Mouse (Mus musculus) frontal cortex, postnatal 36 days (tissue): ENCODE measurements around the gene Gm26657.

Experiments
- DNase-seq, 2 experiments: peaks; one replicate each; pipeline ENCODE4 v3.0.0; 2022; ENCODE audit warnings: low spot score in 2 of 2

The Gm26657 gene

DNA sequence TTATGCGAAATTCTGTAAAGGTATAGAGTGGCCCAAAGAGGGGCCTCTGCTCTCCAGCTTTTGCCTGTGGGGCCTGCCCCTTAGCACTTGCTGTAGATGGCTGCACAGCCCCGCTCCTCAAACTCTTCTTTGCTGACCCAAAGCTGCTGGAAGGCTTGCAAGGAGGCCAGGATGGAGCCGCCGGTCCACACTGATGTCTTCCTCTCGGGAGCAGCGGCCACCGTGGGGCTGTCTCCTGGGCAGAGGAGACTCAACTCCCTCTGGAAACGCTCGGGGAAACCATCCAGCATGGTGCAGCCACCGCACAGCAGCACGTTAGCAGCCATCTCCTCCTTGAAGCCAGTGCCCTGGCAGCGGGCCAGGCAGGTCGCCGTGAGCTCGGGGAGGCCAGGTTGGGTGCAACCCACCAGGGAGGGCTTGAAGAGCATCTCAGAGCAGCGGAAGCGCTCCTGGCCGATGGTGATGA lies at the start of gene Gm26657:
Gm26657 (plus strand) TSS at position 51 of the 466 bp plus-strand sequence.
- no peak for DNase-seq

DNA sequence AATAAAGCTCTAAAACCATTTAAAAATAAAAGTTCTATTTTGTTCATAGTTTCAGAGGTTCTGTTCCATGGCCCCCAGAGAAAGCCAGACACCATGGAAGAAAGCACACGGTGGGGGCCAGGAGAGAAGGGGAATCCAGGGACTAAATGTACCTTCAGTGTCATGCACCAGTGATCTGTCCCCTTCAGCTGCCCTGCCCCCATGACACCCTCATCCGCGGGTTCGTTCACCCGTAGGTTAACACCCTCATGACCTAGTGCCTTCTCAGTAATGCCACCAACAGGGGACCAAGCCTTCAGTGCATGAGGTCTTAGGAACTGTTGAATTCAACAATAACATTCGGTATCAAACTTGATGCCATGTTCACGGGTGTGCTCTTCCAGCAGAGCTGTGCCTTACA lies 43.5 kb upstream of the Gm26657 start:
- no peak for DNase-seq

DNA sequence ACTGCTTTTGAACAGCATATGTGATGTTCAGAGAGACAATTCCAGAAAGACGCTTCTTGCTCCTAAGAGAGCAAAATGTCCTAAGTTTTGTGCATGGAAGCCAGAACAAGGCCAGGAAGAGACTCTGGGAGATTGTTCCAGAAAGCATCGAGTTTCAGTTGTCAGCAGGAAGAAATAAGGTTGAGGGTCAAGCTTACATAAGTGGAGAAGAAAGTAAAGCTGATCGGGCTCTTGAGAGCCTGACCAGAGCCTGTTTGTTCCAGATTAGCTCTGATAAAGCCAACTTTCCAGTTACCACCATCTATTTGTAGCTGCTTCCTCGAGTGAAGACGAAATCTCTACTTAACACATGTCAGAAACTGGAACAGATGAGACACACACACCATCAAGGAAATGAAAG lies 41.2 kb upstream of the Gm26657 start:
- no peak for DNase-seq

DNA sequence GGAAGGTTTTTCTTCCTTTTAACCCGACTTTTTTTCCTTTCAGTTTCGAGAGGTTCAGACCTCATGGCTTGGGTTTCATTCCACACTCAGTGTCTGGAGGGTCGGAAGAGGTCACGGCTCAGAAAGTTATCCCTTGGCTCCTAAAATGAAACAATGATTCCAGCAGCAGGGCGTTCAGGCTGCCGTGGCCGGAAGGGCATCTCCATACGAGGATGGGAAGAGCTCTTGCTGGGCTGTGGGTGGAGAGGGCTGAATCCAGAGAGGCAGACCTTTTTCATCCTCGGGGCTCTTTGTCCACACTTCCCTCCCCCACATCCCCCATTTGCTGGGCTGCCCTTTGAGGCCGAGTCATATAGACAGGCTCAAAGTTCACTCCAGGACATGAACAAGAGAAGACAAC lies 37.6 kb upstream of the Gm26657 start:
- DNase-seq: no peak

DNA sequence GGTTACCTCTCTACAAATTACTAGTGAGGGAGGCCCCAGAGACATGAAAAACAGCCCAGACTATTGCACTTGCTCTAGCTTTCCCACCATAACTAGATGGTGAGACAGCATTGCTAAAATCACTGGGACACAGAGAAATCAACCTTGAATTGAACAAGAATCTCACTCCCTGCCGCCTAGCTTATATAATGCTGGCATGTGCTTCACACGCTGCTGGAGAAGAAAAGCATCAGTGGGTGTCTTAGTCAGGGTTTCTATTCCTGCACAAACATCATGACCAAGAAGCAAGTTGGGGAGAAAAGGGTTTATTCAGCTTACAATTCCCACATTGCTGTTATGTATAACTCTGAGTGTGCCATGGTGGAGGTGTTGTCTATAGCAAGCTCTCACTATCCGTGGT lies 26.7 kb upstream of the Gm26657 start:
- peak; percentile 52 to 77 for DNase-seq

DNA sequence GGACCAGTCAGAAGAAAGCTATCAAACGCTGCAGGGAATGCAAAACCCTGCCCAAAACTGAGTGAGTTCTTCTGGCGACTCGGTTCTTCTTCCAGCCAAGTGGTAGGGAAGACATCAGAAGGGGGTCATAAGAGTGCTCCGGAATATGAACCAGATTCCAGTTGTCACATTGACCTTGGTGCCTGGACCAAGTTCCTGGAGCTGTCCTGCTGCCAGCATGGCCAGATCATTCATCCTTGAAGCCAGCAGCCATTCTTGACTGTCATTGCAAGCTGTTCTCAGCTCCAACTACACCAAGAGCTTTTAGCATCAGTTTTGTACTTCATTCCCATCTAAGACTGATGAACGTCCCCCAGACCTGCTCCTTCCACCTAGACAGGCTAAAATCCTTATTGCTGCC lies 23.1 kb upstream of the Gm26657 start:
- DNase-seq: no peak

DNA sequence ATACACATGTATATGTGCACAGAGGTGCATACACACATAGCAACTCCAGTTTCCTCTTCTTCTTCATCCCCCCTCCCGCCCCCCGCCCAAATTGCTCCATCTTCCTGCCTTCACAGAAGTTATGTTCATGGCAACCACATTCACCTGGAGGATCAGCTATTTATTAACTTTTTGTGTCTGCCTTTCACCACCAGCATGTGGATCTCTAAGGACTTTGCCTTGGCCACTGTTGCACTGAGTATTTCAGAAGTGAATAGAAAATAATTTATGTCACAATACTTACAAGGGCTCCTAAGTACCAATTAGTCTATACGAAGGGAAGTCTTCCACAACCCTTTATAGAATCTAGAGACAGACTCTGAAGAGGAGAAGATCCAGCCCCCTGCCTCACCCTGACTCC lies 21.9 kb upstream of the Gm26657 start:
- no peak for DNase-seq

DNA sequence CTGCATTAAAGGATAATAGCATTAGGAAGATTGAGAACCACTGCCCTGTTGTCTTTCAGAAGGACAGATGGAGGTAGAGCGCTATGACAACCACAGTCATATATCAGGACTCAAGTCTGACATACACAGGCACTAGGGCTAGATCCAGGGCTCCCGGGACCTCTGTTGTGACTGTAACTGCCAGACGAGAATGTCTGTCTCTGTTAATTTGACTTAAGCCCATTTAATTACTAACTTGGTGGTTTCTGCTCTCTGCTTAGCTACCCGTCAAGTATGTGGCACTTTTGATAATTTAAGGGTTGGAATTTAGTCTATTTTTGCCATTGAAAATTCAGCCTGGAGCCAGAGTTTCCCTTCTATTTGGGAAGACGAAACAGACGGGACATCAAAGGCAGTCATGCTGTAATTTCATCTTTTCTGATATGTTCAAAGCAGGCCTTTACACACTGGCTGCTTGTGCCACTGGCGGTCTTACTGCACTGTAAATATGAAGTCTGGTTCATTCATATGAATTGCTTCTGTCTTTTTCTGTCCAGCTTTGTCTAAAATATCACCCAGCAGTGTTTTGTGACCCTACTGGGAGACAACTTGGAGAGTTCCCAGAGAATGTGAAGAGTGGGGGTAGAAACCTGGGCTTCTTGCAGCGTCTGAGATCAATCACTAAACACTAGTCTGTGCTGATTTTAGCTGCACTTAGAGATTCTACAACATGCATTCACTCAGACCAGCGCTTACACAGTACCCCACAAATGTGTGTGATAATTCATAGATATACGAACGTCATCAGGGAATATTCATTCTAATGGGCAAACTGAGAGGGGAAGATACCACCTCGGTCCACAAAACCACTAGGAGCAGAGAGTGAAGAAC lies 21.1 kb upstream of the Gm26657 start:
- no peak for DNase-seq

DNA sequence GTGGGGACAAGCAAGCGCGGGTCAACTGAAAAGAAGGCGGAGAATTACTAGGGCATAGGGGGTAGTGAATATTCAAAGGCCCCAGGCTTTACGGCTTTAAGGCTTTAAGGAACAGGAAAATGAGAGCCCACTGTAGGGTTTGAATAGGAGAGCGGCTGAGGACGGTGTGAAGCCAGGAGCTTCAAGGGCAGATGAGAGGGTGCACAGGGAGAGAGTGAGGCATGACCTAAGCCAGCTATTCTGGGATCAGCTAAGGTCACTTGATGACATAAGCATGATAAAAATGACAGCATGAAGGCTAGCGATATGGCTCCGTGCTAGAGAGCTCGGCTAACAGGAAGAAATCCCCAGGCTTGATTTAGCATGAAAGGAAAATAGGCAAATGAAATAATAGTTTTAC lies 20.4 kb upstream of the Gm26657 start:
- DNase-seq: no peak

DNA sequence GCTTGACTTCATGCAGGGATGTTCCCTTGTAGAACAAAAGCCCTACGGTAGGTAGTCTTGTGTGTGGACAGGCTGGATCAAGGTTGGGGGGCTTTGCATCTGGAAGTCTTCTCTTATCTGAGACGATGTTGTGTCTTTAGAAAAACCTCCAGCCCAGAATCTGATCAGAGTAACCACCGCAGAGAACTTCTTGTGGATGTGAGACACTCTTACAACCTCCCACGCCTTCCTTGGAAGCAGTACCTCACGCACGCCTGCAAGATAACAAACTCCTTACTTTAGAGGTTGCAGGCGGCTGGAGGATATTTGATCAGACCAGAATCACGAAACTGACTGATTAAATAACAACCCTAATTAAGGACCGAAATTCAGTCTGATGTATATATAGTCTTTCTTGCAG lies 19.5 kb upstream of the Gm26657 start:
- DNase-seq: peak in 1 of 2 experiments; percentile 37

DNA sequence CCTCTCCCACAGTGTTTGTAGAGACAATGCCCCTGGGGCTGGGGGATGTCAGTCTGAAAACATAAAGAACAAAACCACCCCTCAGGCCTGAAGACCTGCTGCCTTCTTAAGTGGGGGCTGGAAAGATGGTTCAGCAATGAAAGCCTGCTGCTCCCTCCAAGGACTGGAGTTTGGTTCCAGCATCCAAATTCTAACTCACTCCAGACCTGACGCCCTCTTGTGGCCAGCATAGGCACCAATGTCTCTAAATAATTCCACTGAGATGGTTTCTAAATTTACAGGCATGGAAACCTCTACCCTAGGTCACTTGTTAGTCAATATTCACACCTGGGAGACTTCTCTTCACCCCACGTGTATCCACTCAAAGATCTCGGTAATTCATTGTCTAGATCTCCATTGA lies 18.4 kb upstream of the Gm26657 start:
- DNase-seq: peak in 1 of 2 experiments; percentile 29

DNA sequence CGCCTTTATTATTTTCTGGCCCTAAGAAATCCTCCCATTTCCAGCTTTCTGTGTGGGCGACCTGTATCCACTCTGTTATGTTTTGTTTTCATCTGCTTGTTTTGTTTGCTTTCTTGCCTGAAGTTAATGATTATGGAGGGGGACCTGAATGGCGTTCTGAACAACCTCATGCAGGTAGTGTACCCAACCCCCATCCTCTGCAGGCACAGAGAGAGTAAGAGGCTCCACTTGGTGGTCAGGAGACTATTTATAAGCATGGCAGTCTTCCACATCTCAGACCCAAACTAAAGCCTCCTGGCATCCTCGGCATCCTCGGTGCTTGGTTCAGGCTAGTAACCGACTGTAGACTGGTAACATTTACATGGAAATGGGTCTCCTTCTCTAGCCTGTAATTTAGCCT lies 17.5 kb upstream of the Gm26657 start:
- no peak for DNase-seq

DNA sequence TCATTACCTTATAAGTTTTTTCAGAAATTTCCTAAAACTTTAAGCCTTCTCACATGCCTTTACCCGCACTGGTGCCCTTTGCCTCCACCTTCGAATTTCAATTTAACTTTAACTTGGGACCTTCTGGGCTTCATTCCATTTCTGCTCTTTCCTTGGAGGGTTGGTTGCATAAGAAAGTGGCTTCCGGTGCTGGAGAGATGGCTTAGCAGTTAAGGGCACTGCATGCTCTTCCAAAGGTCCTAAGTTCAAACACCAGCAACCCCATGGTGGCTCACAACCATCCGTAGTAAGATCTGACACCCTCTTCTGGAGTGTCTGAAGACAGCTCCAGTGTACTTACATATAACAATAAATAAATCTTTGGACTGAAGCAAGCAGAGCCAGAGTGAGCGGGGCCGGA lies 16.6 kb upstream of the Gm26657 start:
- no peak for DNase-seq

DNA sequence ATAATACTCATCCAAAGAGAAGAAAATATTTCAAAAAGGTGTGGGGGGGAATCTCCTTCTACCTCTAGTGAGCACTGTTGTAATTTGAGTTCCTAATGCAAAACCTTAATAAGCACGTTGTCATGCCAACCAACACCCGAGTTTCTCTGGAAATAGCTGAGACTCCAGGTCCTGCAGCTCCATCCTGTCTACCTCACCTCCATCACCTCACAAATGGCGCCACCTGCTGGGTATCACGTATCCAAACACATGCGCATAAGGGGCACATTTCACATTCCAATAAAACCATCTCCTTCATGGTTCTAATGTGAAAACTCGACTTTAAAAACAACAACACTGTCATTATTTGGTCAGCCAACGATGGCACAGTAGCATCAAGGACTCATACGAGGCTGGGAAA lies 14.0 kb upstream of the Gm26657 start:
- no peak for DNase-seq

DNA sequence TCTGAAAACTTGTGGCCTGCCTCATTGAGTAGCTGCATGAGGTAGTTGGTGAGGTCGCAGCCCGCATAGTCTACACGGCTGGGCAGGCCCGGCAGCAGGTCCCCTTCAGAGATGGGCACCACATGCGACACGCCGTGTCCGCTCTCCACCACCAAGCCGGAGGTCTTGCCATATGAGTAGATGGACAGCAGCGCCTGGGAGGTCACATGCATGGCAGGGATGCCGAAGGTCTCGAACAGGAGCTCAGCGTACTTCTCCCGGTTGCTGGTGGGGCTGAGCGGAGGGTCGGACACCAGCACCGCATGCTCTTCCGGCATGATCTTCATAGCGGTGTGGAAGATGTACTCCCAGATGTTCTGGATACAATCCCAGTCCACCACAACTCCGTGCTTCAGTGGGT lies 741 bp downstream of the Gm26657 start:
- no peak for DNase-seq

DNA sequence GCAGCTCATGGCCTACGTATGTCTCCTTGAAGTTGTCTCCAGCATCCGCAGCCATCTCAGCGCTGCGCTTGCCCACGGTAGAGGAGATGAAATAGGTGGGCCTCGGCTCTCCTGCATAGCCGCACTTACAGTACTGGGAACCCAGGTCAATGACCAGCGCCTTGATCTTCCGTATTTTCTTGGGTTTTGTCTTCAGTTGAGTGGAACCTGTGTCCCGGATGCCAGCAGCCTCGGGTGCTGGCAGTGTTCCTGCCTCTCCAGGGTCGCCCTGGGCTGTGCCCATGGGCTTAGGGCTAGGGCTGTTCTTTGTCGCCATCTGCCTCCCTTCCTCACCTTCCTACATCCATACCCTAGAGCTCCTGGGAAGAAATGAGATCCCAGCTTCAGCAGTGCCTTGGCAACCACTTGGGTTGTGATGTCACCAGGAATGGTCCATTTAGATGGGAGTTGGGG lies 1.2 kb downstream of the Gm26657 start, which contains the start of gene Actl7b:
Actl7b (minus strand) TSS at position 403 of the 453 bp plus-strand sequence.
- DNase-seq: no peak

DNA sequence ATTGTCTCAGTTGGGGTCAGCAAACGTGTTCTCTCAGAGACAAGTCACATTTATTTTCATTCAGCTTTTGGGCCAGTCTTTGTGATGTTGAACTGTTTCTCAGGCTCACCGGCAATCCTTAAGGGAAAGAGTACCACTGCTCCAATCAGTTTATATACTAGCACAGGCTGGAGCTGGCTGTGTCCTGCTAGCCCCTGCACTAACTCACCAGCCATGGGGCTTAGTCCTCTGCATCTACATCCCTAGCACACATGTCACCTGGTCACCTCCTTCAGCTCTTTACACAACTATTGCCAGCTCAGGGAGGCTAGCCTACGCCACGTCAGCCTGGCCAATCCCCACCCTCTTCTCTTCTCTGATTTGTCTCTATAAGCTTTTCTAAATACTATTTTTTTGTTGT lies 2.8 kb downstream of the Gm26657 start:
- DNase-seq: no peak

DNA sequence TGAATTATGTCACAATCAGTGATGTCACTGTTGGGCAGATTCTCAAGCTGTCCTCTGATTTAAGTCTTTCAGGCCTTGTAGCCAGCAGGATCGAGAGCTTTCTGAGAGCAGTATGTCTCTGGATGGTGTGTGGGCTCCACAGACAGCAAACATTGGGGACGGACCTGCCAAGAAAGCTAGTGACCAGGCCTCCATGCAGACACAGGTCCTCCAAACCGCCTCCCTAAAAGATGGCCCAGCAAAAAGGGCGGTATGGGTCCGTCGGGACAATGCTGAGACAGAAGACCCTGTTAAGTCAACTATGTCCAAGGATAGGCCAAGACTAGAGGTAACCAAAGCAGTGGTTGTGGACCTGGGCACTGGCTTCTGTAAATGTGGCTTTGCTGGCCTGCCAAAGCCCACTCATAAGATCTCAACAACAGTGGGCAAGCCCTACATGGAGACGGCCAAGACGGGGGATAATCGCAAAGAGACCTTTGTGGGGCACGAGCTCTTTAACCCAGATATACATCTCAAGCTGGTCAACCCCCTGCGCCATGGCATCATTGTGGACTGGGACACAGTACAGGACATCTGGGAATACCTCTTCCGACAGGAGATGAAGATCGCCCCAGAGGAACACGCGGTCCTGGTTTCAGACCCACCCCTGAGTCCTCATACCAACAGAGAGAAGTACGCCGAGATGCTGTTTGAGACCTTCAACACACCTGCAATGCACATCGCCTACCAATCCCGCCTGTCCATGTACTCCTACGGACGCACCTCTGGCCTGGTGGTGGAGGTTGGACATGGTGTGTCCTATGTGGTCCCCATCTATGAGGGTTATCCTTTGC lies 3.7 kb downstream of the Gm26657 start, which contains the start of gene Actl7a:
Actl7a (plus strand) TSS at position 51 of the 833 bp plus-strand sequence.
- DNase-seq: no peak

DNA sequence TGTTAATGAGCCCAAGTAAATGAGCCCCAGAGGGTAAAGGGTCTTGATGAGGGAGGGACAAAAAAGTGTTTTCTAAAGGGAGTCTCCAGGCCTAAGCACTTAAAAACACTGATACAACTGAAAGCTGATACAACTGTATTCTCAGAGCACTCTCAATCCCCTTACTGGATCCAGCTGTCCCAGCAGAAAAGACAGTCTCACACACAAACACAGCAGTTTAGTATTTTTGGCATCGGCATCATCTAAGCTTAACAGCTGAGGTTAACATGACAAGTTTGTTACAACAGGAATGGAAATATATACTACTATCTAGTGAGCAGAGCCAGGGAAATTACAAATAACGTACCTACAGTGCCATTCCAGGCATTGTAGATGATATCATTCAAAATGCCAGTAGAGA lies 6.5 kb downstream of the Gm26657 start:
- DNase-seq: no peak

DNA sequence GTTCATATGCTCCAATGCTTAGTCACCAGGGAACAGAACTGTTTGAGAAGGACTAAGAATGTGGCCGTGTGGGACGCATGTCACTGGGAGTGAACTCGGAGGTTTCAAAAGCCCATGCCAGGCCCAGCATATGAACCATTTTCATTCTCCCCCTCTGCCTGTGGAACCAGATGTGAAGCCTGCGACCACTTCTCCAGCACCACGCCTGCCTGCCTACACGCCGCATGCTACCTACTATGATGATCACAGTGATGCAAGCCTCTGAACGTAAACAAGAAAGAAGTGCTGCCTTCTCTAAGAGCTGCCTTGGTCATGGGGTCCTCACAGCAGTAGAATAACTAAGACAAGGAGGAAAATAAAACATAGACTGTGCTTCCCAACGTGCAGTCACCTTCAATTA lies 7.6 kb downstream of the Gm26657 start:
- no peak for DNase-seq

DNA sequence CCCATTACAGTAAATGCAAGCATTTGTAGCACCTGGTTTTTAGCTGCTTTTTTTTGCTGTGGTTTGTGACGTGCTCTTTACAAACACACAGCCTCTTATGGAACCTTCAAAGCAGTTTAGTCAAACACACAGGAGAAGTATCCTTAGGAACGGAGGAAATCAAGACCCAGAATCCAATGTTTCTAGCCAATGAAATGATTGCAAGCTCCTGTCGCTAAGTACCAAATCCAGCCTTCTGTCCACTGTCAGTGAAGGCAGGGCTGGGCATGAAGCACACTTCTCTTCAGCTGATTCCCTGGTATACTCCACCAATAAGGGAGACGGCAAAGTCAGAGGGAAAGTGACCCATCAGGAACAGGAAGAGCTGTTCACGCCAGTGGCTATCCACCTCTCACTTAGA lies 16.2 kb downstream of the Gm26657 start:
- no peak for DNase-seq

DNA sequence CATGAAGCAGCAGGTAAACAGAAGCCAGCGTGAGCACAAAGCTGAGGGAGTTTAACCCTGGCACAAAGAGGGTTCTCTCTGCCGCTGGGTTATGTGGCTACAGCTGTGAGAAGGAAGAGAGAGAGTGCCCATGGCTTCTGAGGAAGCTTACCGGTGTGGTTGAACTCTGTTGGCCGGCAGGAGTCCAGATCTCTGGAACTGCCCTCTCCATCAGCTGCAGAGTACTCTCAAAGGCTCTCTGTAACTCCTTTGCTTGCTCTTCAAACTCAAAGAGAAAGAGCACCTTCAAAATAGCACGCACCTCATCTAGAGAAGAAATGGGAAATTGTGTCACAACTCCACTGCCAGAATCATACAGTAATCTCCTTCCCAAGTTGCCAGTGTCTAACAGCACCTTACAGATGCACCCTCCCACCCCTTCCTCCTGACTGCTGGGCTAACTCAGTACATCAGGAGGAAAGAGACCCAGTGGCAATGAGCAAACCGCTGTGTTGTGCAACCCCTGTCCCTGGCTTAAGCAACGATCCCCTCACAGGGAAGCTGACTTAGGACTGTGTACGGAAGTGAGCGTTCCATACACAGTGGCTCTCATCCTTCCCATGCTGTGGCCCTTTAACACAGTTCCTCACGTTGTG lies 17.2 kb downstream of the Gm26657 start:
- DNase-seq: no peak
